Mouse (Mus musculus) intestine, postnatal 0 days (tissue): ENCODE results near the gene Ankrd55. TPM values are rescaled to one million over a fixed set of nuclear protein-coding genes. Genes with fewer than 3 reads are reported as not detected.
A peak's percentile ranks its signal among the peaks of the same experiment; 100 is the strongest.
"Not testable (repeated sequence)": the region's sequence is repeated elsewhere in the genome, so short reads cannot be mapped to it uniquely, and the experiment has no call there.

Experiments
- ATAC-seq: fragments of 200-750 bp; cut with Nextera tagmentation; 2 replicates; pipeline ENCODE4 v1.8.0; 2017; ENCODE audit warnings: mild to moderate bottlenecking, moderate TSS enrichment, moderate library complexity
- H3K27ac ChIP-seq: fragments of 300-500 bp; sonication (generic); 2 replicates; pipeline ENCODE4 v1.5.1; 2014; ENCODE audit warnings: mild to moderate bottlenecking, low read depth, low read length, moderate library complexity
- H3K27me3 ChIP-seq: fragments of 300-500 bp; sonication (generic); replicated peaks from 2 replicates; pipeline ENCODE4 v1.6.1; 2014; ENCODE audit warnings: low read length, mixed read lengths; ENCODE audit not compliant: control insufficient read depth, insufficient read depth
- H3K36me3 ChIP-seq: fragments of 300-500 bp; sonication (generic); 2 replicates; pipeline ENCODE4 v1.6.1; 2014; ENCODE audit warnings: mild to moderate bottlenecking, moderate library complexity; ENCODE audit not compliant: control insufficient read depth, insufficient read depth
- H3K4me1 ChIP-seq: fragments of 300-500 bp; sonication (generic); replicated peaks from 2 replicates; pipeline ENCODE4 v1.6.1; 2014; ENCODE audit warnings: antibody characterized with exemption, low read length, mixed read lengths; ENCODE audit not compliant: control insufficient read depth, insufficient read depth
- H3K4me2 ChIP-seq: fragments of 300-500 bp; sonication (generic); replicated peaks from 2 replicates; pipeline ENCODE4 v1.6.1; 2014; ENCODE audit warnings: low read depth, mild to moderate bottlenecking, moderate library complexity
- H3K4me3 ChIP-seq: fragments of 300-500 bp; sonication (generic); 2 replicates; pipeline ENCODE4 v1.5.1; 2014; ENCODE audit warnings: low read depth, low read length
- H3K9ac ChIP-seq: fragments of 300-500 bp; sonication (generic); 2 replicates; pipeline ENCODE4 v1.6.1; 2014; ENCODE audit warnings: mild to moderate bottlenecking, low read depth, low read length
- H3K9me3 ChIP-seq: fragments of 300-500 bp; sonication (generic); 2 replicates; pipeline ENCODE4 v1.6.1; 2016; ENCODE audit warnings: mixed run types; ENCODE audit not compliant: control insufficient read depth
- CTCF ChIP-seq: sonication (generic); IDR thresholded peaks from 2 replicates; pipeline ENCODE4 v1.5.1; 2016; ENCODE audit warnings: low read depth, mild to moderate bottlenecking, control low read depth, antibody characterized with exemption, moderate library complexity
- WGBS: fragments of 180-500 bp; shearing (Covaris S2); extraction: QIAGEN DNeasy Blood & Tissue Kit; methylation state at CpG from one replicate; pipeline ENCODE4 v1.1.7; 2014; 5-methylcytosine and 5-hydroxymethylcytosine counted together
- polyA plus RNA-seq: library from polyadenylated mRNA; unstranded; fragments of >200 nt; fragmentation: Nextera tagmentation; extraction: Ambion mirVana; gene quantifications from 2 replicates; pipeline ENCODE4 v1.2.1, GENCODE M21; 2015

Gene Ankrd55
- polyA plus RNA-seq, 1 experiment from 2014 or later = 0.47 TPM

GRCm38 (mm10) chr13:112308672-112309071, 20.4 kb downstream of the Ankrd55 start:
- peak; percentile 61 for ATAC-seq
- H3K4me1 ChIP-seq = no peaks in the 10 kb centered on the region
- no peak overlapping the region for H3K27ac ChIP-seq
- no peak overlapping the region for H3K9ac ChIP-seq
- H3K9me3 ChIP-seq = no peaks in the 10 kb centered on the region
- no peaks in the 10 kb centered on the region for H3K36me3 ChIP-seq
- no peaks in the 10 kb centered on the region for H3K27me3 ChIP-seq
- no peak overlapping the region for H3K4me3 ChIP-seq
- no peak overlapping the region for H3K4me2 ChIP-seq
- 6% methylated on average over 1 of the region's 1 CpGs for WGBS
- peak; percentile 92 for TF ChIP-seq CTCF

- H3K27ac ChIP-seq, H3K4me3 ChIP-seq, H3K36me3 ChIP-seq, H3K4me2 ChIP-seq, H3K27me3 ChIP-seq, H3K9me3 ChIP-seq, ATAC-seq, H3K4me1 ChIP-seq, H3K9ac ChIP-seq: not testable (repeated sequence)
- WGBS = 49% methylated on average over 3 of the region's 3 CpGs
These were observed 23.4 kb downstream of the Ankrd55 start for GRCm38 (mm10) chr13:112311611-112312010.

GRCm38 (mm10) chr13:112315442-112315841, 27.2 kb downstream of the Ankrd55 start:
- Histone ChIP-seq H3K4me1 (no peaks in the 10 kb centered on the region), H3K9ac (no peak overlapping the region), H3K4me3 (no peak overlapping the region), H3K36me3 (no peaks in the 10 kb centered on the region), H3K4me2 (no peak overlapping the region), H3K9me3 (no peaks in the 10 kb centered on the region), H3K27ac (no peak overlapping the region), H3K27me3 (no peaks in the 10 kb centered on the region)
- no peak for ATAC-seq
- WGBS = 38% methylated on average over 3 of the region's 3 CpGs
- no peak for TF ChIP-seq CTCF

- H3K27ac ChIP-seq = no peak overlapping the region
- no peak for ATAC-seq
- no peaks in the 10 kb centered on the region for H3K27me3 ChIP-seq
- no peak for TF ChIP-seq CTCF
- H3K4me1 ChIP-seq = no peaks in the 10 kb centered on the region
- no peaks in the 10 kb centered on the region for H3K36me3 ChIP-seq
- no peaks in the 10 kb centered on the region for H3K9me3 ChIP-seq
- H3K4me3 ChIP-seq = no peak overlapping the region
- 66% methylated on average over 11 of the region's 11 CpGs for WGBS
- H3K9ac ChIP-seq = no peak overlapping the region
- no peak overlapping the region for H3K4me2 ChIP-seq
These were observed 28.6 kb downstream of the Ankrd55 start for GRCm38 (mm10) chr13:112316622-112317482.

- TF ChIP-seq CTCF = no peak
- H3K4me1 ChIP-seq = no peaks in the 10 kb centered on the region
- H3K9me3 ChIP-seq = no peaks in the 10 kb centered on the region
- no peak overlapping the region for H3K4me2 ChIP-seq
- H3K27me3 ChIP-seq = no peaks in the 10 kb centered on the region
- no peak overlapping the region for H3K9ac ChIP-seq
- WGBS = 87% methylated on average over 8 of the region's 8 CpGs
- H3K36me3 ChIP-seq = no peaks in the 10 kb centered on the region
- ATAC-seq = no peak
- H3K27ac ChIP-seq = no peak overlapping the region
- no peak overlapping the region for H3K4me3 ChIP-seq
These were observed 29.9 kb downstream of the Ankrd55 start for GRCm38 (mm10) chr13:112318124-112318523.

- WGBS = 67% methylated on average over 12 of the region's 12 CpGs
These were observed 35.5 kb downstream of the Ankrd55 start for GRCm38 (mm10) chr13:112323591-112324266.

More at GRCm38 (mm10) chr13:112323591-112324266, 35.5 kb downstream of the Ankrd55 start:
- TF ChIP-seq CTCF = no peak
- H3K4me2 ChIP-seq = no peak overlapping the region
- no peaks in the 10 kb centered on the region for H3K36me3 ChIP-seq
- H3K27me3 ChIP-seq = no peaks in the 10 kb centered on the region
- no peaks in the 10 kb centered on the region for H3K4me1 ChIP-seq
- no peak for ATAC-seq
- H3K9ac ChIP-seq = no peak overlapping the region
- no peak overlapping the region for H3K27ac ChIP-seq
- no peak overlapping the region for H3K4me3 ChIP-seq
- no peaks in the 10 kb centered on the region for H3K9me3 ChIP-seq
